Mouse (Mus musculus) stomach, embryonic 16.5 days (tissue): ENCODE data around the gene Ajuba. TPM values are rescaled to one million over a fixed set of nuclear protein-coding genes. Genes with fewer than 3 reads are reported as not detected.

Experiments used
- ATAC-seq: fragments of 200-750 bp; cut with Nextera tagmentation; 2 replicates; pipeline ENCODE4 v1.8.0; 2017; ENCODE audit warnings: moderate number of reproducible peaks, moderate TSS enrichment; ENCODE audit not compliant: insufficient read depth, low FRiP score
- H3K27ac ChIP-seq: fragments of 300-500 bp; sonication (generic); 2 replicates; pipeline ENCODE4 v1.5.1; 2014; ENCODE audit warnings: low read length
- H3K27me3 ChIP-seq: fragments of 300-500 bp; sonication (generic); 2 replicates; pipeline ENCODE4 v1.6.1; 2014; ENCODE audit warnings: low read length, control low read depth, mixed read lengths; ENCODE audit not compliant: control insufficient read depth, insufficient read depth
- H3K36me3 ChIP-seq: fragments of 300-500 bp; sonication (generic); 2 replicates; pipeline ENCODE4 v1.6.1; 2014; ENCODE audit warnings: low read length; ENCODE audit not compliant: control insufficient read depth, insufficient read depth
- H3K4me1 ChIP-seq: fragments of 300-500 bp; sonication (generic); 2 replicates; pipeline ENCODE4 v1.6.1; 2014; ENCODE audit warnings: low read length, control low read depth, mixed read lengths; ENCODE audit not compliant: control insufficient read depth, insufficient read depth
- H3K4me2 ChIP-seq: fragments of 300-500 bp; sonication (generic); 2 replicates; pipeline ENCODE4 v1.6.1; 2014; ENCODE audit warnings: low read depth, low read length, mixed read lengths
- H3K4me3 ChIP-seq: fragments of 300-500 bp; sonication (generic); replicated peaks from 2 replicates; pipeline ENCODE4 v1.5.1; 2014; ENCODE audit warnings: mild to moderate bottlenecking, low read length
- H3K9ac ChIP-seq: fragments of 300-500 bp; sonication (generic); 2 replicates; pipeline ENCODE4 v1.6.1; 2014; ENCODE audit warnings: low read length
- H3K9me3 ChIP-seq: fragments of 300-500 bp; sonication (generic); replicated peaks from 2 replicates; pipeline ENCODE4 v1.6.1; 2016; ENCODE audit warnings: low read length, control low read depth; ENCODE audit not compliant: control insufficient read depth
- WGBS: fragments of 180-500 bp; shearing (Covaris S2); extraction: QIAGEN DNeasy Blood & Tissue Kit; methylation state at CpG from one replicate; pipeline ENCODE4 v1.1.7; 2014; 5-methylcytosine and 5-hydroxymethylcytosine counted together
- polyA plus RNA-seq: library from polyadenylated mRNA; unstranded; fragments of >200 nt; fragmentation: Nextera tagmentation; extraction: Ambion mirVana; gene quantifications from 2 replicates; pipeline ENCODE4 v1.2.1, GENCODE M21; 2015

Gene Ajuba
- polyA plus RNA-seq, 1 experiment from 2014 or later = 19.5 TPM

- Histone ChIP-seq H3K9ac (no peak overlapping the region), H3K27ac (peak overlapping the region; percentile 41; the same call in 1 of the 2 replicates), H3K36me3 (peaks cover 21% of the 10 kb centered on the region; the same call in 1 of the 2 replicates), H3K4me1 (peaks cover 21% of the 10 kb centered on the region), H3K27me3 (no peaks in the 10 kb centered on the region), H3K9me3 (no peaks in the 10 kb centered on the region), H3K4me2 (no peak overlapping the region), H3K4me3 (no peak overlapping the region)
- ATAC-seq = no peak
- WGBS = 73% methylated on average over 15 of the region's 15 CpGs
These were observed 8.5 kb downstream of the Ajuba start for GRCm38 (mm10) chr14:54568694-54569414.

DNA sequence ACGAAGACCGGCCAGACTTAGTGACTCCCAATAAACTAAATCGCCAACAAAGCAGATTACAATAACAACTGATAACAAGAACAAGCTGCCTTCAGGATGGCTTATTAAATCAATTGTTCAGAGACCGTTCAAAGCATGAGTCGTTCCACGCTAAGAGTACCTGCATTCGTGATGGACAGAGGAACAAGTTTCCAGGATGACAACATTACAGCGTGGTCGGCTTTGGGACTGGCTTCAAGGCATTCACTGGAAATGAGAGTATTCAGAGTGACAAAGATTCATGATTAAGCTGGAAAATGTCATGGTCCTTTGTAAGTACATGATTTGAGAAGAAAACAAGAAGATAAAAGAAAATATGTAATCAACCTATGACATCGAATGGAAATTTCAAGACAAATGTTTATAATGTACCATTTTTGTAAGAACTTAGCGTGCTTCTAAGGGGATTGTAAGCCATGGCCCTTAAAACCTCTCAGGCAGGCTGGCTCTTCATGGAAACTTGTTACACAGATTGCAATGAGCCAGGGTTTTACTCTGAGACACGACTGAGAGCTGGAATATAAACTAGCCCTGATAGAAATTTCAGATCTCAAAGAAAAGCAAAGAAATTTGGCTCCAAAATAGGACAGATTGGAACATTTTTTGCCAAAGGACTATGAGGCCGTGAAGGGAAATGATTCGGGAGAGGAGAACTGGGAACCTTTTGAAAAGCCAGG lies 16.7 kb downstream of the Ajuba start:
- no peak for ATAC-seq
- 77% methylated on average over 14 of the region's 14 CpGs for WGBS
- no peaks in the 10 kb centered on the region for H3K27me3 ChIP-seq
- H3K27ac ChIP-seq = no peak overlapping the region
- H3K4me3 ChIP-seq = no peak overlapping the region
- H3K4me2 ChIP-seq = no peak overlapping the region
- H3K4me1 ChIP-seq = no peaks in the 10 kb centered on the region
- H3K36me3 ChIP-seq = no peaks in the 10 kb centered on the region
- no peaks in the 10 kb centered on the region for H3K9me3 ChIP-seq
- no peak overlapping the region for H3K9ac ChIP-seq

- WGBS = 72% methylated on average over 8 of the region's 8 CpGs
- no peak overlapping the region for H3K9ac ChIP-seq
- no peaks in the 10 kb centered on the region for H3K27me3 ChIP-seq
- no peak for ATAC-seq
- H3K4me2 ChIP-seq = no peak overlapping the region
- no peak overlapping the region for H3K4me3 ChIP-seq
- H3K9me3 ChIP-seq = no peaks in the 10 kb centered on the region
- no peaks in the 10 kb centered on the region for H3K36me3 ChIP-seq
- no peak overlapping the region for H3K27ac ChIP-seq
- peaks cover 5% of the 10 kb centered on the region for H3K4me1 ChIP-seq
These were observed 20.0 kb downstream of the Ajuba start for GRCm38 (mm10) chr14:54557330-54557729.

- Histone ChIP-seq H3K9ac (peak within 1 kb of the TSS; percentile 83), H3K4me2 (peak within 1 kb of the TSS; percentile 97), H3K9me3 (no peaks in the 10 kb centered on the region), H3K27ac (peak within 1 kb of the TSS; percentile 89), H3K4me3 (peak within 1 kb of the TSS; percentile 73), H3K36me3 (peaks cover 3% of the 10 kb centered on the region), H3K4me1 (peaks cover 5% of the 10 kb centered on the region), H3K27me3 (no peaks in the 10 kb centered on the region)
- peak; percentile 95 for ATAC-seq
- WGBS = under 1% methylated on average over 76 of the region's 76 CpGs
These were observed 23.2 kb downstream of the Ajuba start, which contains the start of gene Haus4 for GRCm38 (mm10) chr14:54553975-54554769. Gene Haus4 (minus strand): TSS chr14:54554616.

DNA sequence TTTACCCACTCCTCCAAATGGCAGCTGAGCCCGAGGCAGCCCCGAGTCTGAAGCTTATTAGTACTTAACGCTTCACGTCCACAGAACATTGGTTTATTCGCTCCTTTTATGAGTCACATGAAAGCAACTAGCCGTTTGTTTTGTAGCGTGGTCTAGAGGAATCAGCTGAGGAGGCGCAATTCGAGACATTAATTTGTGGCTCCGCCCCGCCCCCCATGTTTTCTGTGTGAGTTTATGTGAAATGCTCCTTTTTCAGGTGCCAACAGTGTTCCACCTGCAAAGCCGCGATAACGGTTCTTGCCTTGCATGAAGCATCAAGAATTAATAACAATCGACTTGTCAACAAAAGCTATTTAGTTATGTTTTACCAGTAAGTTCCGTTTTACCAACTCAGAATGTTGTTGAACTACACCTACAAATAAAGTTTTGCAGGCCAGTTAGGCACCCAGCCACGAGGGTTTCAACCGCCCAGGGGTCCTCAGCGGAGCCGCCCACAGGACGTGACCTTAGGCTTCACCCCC lies 23.8 kb downstream of the Ajuba start:
- Histone ChIP-seq H3K4me3 (peak overlapping the region; percentile 73), H3K36me3 (peaks cover 3% of the 10 kb centered on the region), H3K4me2 (peak overlapping the region; percentile 97), H3K27ac (peak overlapping the region; percentile 89; the same call in 1 of the 2 replicates), H3K9me3 (no peaks in the 10 kb centered on the region), H3K27me3 (no peaks in the 10 kb centered on the region), H3K9ac (peak overlapping the region; percentile 83), H3K4me1 (peaks cover 5% of the 10 kb centered on the region)
- 3% methylated on average over 21 of the region's 21 CpGs for whole genome bisulfite sequencing
- ATAC-seq = no peak

GRCm38 (mm10) chr14:54544703-54545102 lies 32.7 kb downstream of the Ajuba start:
- H3K27me3 ChIP-seq = no peaks in the 10 kb centered on the region
- no peak for ATAC-seq
- no peaks in the 10 kb centered on the region for H3K4me1 ChIP-seq
- 90% methylated on average over 5 of the region's 5 CpGs for WGBS
- H3K27ac ChIP-seq = no peak overlapping the region
- H3K9ac ChIP-seq = no peak overlapping the region
- H3K4me3 ChIP-seq = no peak overlapping the region
- H3K4me2 ChIP-seq = no peak overlapping the region
- peaks cover 5% of the 10 kb centered on the region; the same call in 1 of the 2 replicates for H3K36me3 ChIP-seq
- H3K9me3 ChIP-seq = no peaks in the 10 kb centered on the region

GRCm38 (mm10) chr14:54540771-54541170 lies 36.6 kb downstream of the Ajuba start:
- no peaks in the 10 kb centered on the region for H3K4me1 ChIP-seq
- no peaks in the 10 kb centered on the region for H3K36me3 ChIP-seq
- ATAC-seq = no peak
- H3K4me2 ChIP-seq = no peak overlapping the region
- H3K9ac ChIP-seq = no peak overlapping the region
- WGBS = 62% methylated on average over 11 of the region's 11 CpGs
- H3K9me3 ChIP-seq = no peaks in the 10 kb centered on the region
- H3K4me3 ChIP-seq = no peak overlapping the region
- no peaks in the 10 kb centered on the region for H3K27me3 ChIP-seq
- H3K27ac ChIP-seq = no peak overlapping the region

DNA sequence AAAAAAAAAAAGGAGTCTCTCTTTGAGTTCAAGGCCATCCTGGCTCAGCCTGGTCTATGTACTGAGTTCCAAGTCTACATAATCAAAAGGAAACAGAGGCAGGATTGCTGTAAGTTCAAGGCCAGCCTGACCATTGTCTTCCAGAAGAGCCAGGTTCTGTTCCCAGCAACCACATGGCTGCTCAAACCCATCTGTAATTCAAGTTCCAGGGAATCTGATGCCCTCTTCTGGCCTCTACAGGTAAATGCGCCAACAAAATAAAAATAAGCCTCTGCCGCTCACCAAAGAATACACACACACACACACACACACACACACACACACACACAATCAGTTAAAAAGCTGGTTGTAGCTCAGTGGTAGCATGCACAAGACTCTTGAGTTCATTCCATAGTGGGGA lies 38.8 kb downstream of the Ajuba start:
- Histone ChIP-seq H3K9me3 (no peaks in the 10 kb centered on the region), H3K9ac (no peak overlapping the region), H3K27me3 (no peaks in the 10 kb centered on the region), H3K36me3 (no peaks in the 10 kb centered on the region), H3K4me1 (no peaks in the 10 kb centered on the region), H3K4me3 (no peak overlapping the region), H3K4me2 (no peak overlapping the region), H3K27ac (no peak overlapping the region)
- 87% methylated on average over 2 of the region's 2 CpGs for WGBS
- ATAC-seq = no peak
